Mouse (Mus musculus): Measurements from ENCODE around the gene BC030500. TPM values are rescaled to one million over a fixed set of nuclear protein-coding genes. Genes with fewer than 3 reads are reported as not detected.

BC030500 gene
- total and polyA plus RNA-seq, 3 experiments = not detected

GRCm38 (mm10) chr8:58912196-58912839, 763 bp downstream of the BC030500 start, which contains the start of gene Galntl6:
Gene Galntl6, minus strand, starts transcription at chr8:58912640.
- DNase-seq (ENCODE audit: extremely low read depth) = no peak
- TF ChIP-seq ETS1 (conservative IDR thresholded peaks at IDR 0.05; ENCODE audit: low read depth, low read length) (no peak), MAX (IDR thresholded peaks at IDR 0.05; ENCODE audit: low read length) (no peak), JUN (IDR thresholded peaks at IDR 0.05; ENCODE audit: insufficient read depth, low read depth, low read length) (no peak), ELF1 (IDR thresholded peaks at IDR 0.05; ENCODE audit: low read depth, low read length) (no peak), UBTF (IDR thresholded peaks at IDR 0.05; ENCODE audit: low read depth, low read length) (no peak), POLR2A (IDR thresholded peaks at IDR 0.05; ENCODE audit: low read depth, low read length) (no peak), MYC (IDR thresholded peaks at IDR 0.05; ENCODE audit: low read depth, low read length) (no peak), ZMIZ1 (IDR thresholded peaks at IDR 0.05; ENCODE audit: low read depth, low read length) (no peak), MAFK (IDR thresholded peaks at IDR 0.05; ENCODE audit: insufficient replicate concordance, low read length) (no peak)
- H3K4me1 ChIP-seq (ENCODE audit: control insufficient read depth in 1 of 2, insufficient read depth in 2 of 2) = no peaks in the 10 kb centered on the region
- no peak within 1 kb of the TSS for H3K9ac ChIP-seq (ENCODE audit: insufficient read depth, low read depth)
- no peak within 1 kb of the TSS for H3K4me3 ChIP-seq (replicated peaks in 1 of 3; ENCODE audit: low read depth in 2 of 3, low read length in 2 of 3, poor library complexity in 1 of 3)
- H3K27ac ChIP-seq (ENCODE audit: insufficient read depth, low read depth) = no peak within 1 kb of the TSS
- in situ Hi-C loops (cut with MboI; ENCODE audit: low pct_ligation_motif_present, low pct_unique_long_range_greater_than_20kb, low sequenced_read_pairs) = no loop called here
- H3K27me3 ChIP-seq (replicated peaks) = no peaks in the 10 kb centered on the region
- no peaks in the 10 kb centered on the region for H3K36me3 ChIP-seq (replicated peaks in 1 of 2; ENCODE audit: control insufficient read depth in 1 of 2, insufficient read depth in 1 of 2, low read length in 1 of 2)
- dilution Hi-C loops (cut with MboI; ENCODE audit: extremely low pct_ligation_motif_present, extremely low pct_unique_long_range_greater_than_20kb, low sequenced_read_pairs) = no loop called here
- H3K79me2 ChIP-seq (replicated peaks; ENCODE audit: control insufficient read depth, extremely low read depth, insufficient read depth, poor library complexity, severe bottlenecking) = no peaks in the 10 kb centered on the region
- peaks cover 43% of the 10 kb centered on the region for H3K9me3 ChIP-seq (replicated peaks; ENCODE audit: low read length)
- H3K4me2 ChIP-seq (ENCODE audit: insufficient read depth, low read depth, poor library complexity, severe bottlenecking) = no peak within 1 kb of the TSS

GRCm38 (mm10) chr8:58912840-58913639, 1.5 kb downstream of the BC030500 start:
- in situ Hi-C loops (cut with MboI; ENCODE audit: low pct_ligation_motif_present, low pct_unique_long_range_greater_than_20kb, low sequenced_read_pairs) (no loop called here), dilution Hi-C loops (cut with MboI; ENCODE audit: extremely low pct_ligation_motif_present, extremely low pct_unique_long_range_greater_than_20kb, low sequenced_read_pairs) (no loop called here)
- no peak for TF ChIP-seq JUND (conservative IDR thresholded peaks at IDR 0.05; ENCODE audit: low read depth, low read length)
- TF ChIP-seq ELF1 (IDR thresholded peaks at IDR 0.05; ENCODE audit: low read depth, low read length) = no peak
- no peak for TF ChIP-seq TBP (conservative IDR thresholded peaks at IDR 0.05; ENCODE audit: low read depth, low read length)
- no peak for TF ChIP-seq RAD21 (IDR thresholded peaks at IDR 0.05; ENCODE audit: low read depth, low read length)
- no peak for TF ChIP-seq USF1 (IDR thresholded peaks at IDR 0.05; ENCODE audit: low read depth, low read length)
- TF ChIP-seq MAX (IDR thresholded peaks at IDR 0.05; ENCODE audit: low read length) = no peak
- TF ChIP-seq MXI1 (IDR thresholded peaks at IDR 0.05; ENCODE audit: low read depth, low read length) = no peak
- TF ChIP-seq CHD1 (IDR thresholded peaks at IDR 0.05; ENCODE audit: low read depth, low read length) = no peak
- TF ChIP-seq NRF1 (IDR thresholded peaks at IDR 0.05; ENCODE audit: low read depth, low read length) = no peak
- TF ChIP-seq IRF4 (IDR thresholded peaks at IDR 0.05; ENCODE audit: low read depth, low read length) = no peak
- no peak for TF ChIP-seq ETS1 (conservative IDR thresholded peaks at IDR 0.05; ENCODE audit: low read depth, low read length)
- no peak for TF ChIP-seq BHLHE40 (IDR thresholded peaks at IDR 0.05; ENCODE audit: low read depth, low read length)
- TF ChIP-seq MEF2A (IDR thresholded peaks at IDR 0.05; ENCODE audit: borderline replicate concordance, low read depth, low read length) = no peak
- TF ChIP-seq POLR2AphosphoS2 (IDR thresholded peaks at IDR 0.05; ENCODE audit: low read depth, low read length) = no peak
- no peak for TF ChIP-seq POLR2A (IDR thresholded peaks at IDR 0.05; ENCODE audit: low read depth, low read length)
- TF ChIP-seq MAZ (IDR thresholded peaks at IDR 0.05; ENCODE audit: low read depth, low read length) = no peak
- no peak for TF ChIP-seq NELFE (IDR thresholded peaks at IDR 0.05; ENCODE audit: low read depth, low read length)
- no peak for TF ChIP-seq E2F4 (IDR thresholded peaks at IDR 0.05; ENCODE audit: insufficient replicate concordance, low read depth, low read length)
- no peak for TF ChIP-seq SMC3 (IDR thresholded peaks at IDR 0.05; ENCODE audit: low read depth, low read length)
- peaks cover 43% of the 10 kb centered on the region for H3K9me3 ChIP-seq (replicated peaks; ENCODE audit: low read length)
- H3K4me3 ChIP-seq (replicated peaks in 1 of 3; ENCODE audit: low read depth in 2 of 3, low read length in 2 of 3, poor library complexity in 1 of 3) = no peak overlapping the region
- H3K4me2 ChIP-seq (ENCODE audit: insufficient read depth, low read depth, poor library complexity, severe bottlenecking) = no peak overlapping the region
- no peak for DNase-seq (ENCODE audit: extremely low read depth)
- no peaks in the 10 kb centered on the region for H3K36me3 ChIP-seq (replicated peaks in 1 of 2; ENCODE audit: control insufficient read depth in 1 of 2, insufficient read depth in 1 of 2, low read length in 1 of 2)
- no peaks in the 10 kb centered on the region for H3K4me1 ChIP-seq (ENCODE audit: control insufficient read depth in 1 of 2, insufficient read depth in 2 of 2)
- H3K79me2 ChIP-seq (replicated peaks; ENCODE audit: control insufficient read depth, extremely low read depth, insufficient read depth, poor library complexity, severe bottlenecking) = no peaks in the 10 kb centered on the region
- no peak overlapping the region for H3K9ac ChIP-seq (ENCODE audit: insufficient read depth, low read depth)
- no peak overlapping the region for H3K27ac ChIP-seq (ENCODE audit: insufficient read depth, low read depth)
- H3K27me3 ChIP-seq (replicated peaks) = no peaks in the 10 kb centered on the region

Data from CH12.LX (cell line).